Mouse (Mus musculus): ENCODE measurements around the gene Usp29. TPM values are rescaled to one million over a fixed set of nuclear protein-coding genes. Genes with fewer than 3 reads are reported as not detected.

The Usp29 gene
- 3.9 and 5.0 TPM in 2 replicates for polyA plus RNA-seq (2021; fragmentation: Nextera tagmentation)
- long read RNA-seq, experiment 1, partial matches to known transcripts = 2 of 23 reads
- long read RNA-seq, experiment 1, other reads (novel, unspliced or antisense) = 19 of 23 reads
- long read RNA-seq, experiment 2, partial matches to known transcripts = 1 of 22 reads
- long read RNA-seq, experiment 2, other reads (novel, unspliced or antisense) = 16 of 22 reads

DNA sequence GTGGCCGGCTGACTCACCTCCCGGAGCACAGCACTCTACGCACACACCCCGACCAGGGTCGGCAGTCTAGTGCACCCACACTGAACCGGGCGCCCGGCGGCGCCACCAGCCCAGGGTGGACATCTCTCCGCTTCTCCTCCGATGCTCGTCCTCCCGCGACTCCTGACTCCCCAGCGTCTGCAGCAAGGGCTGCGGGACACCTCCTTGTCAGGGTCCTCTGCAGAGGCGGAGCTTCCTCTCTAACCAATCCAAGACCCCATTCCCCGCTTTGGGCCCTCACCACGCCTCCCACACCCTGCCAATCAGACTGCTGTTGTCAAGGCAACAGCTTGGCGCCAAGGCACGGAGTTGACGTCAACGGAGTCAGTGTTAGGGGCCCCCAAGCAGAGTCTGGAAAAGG lies at the start of gene Usp29, which contains the start of gene Peg3:
Gene Usp29 (plus strand): TSS at position 338 of the 400 bp plus-strand sequence.
Gene Peg3 (minus strand): TSS at position 191 of the 400 bp plus-strand sequence.

GRCm38 (mm10) chr7:6696241-6697045 lies 33.9 kb upstream of the Usp29 start, which contains the start of gene Zim1:
Gene Zim1 (minus strand): TSS chr7:6696450.

GRCm38 (mm10) chr7:6995251-6995650 lies 264.9 kb downstream of the Usp29 start, which contains the start of gene Aurkc:
Gene Aurkc (plus strand): TSS chr7:6995300.

Other genes starting within 250 kb of the Usp29 start
- not detected in 2 replicates for gene Olfr5, start 243.6 kb upstream of the Usp29 start, polyA plus RNA-seq (2021; fragmentation: Nextera tagmentation)
- gene Olfr1347, start 230.8 kb upstream of the Usp29 start, polyA plus RNA-seq (2021; fragmentation: Nextera tagmentation) = not detected in 2 replicates
- gene Olfr1348, start 221.8 kb upstream of the Usp29 start, polyA plus RNA-seq (2021; fragmentation: Nextera tagmentation) = not detected in 2 replicates
- gene Olfr1349, start 207.6 kb upstream of the Usp29 start, polyA plus RNA-seq (2021; fragmentation: Nextera tagmentation) = not detected in 2 replicates
- gene Olfr1350, start 165.7 kb upstream of the Usp29 start, polyA plus RNA-seq (2021; fragmentation: Nextera tagmentation) = not detected in 2 replicates
- 0.65 and 0.99 TPM in 2 replicates for gene Zim1, start 34.1 kb upstream of the Usp29 start, polyA plus RNA-seq (2021; fragmentation: Nextera tagmentation)
- 25.9 and 31.8 TPM in 2 replicates for gene Peg3, start 147 bp upstream of the Usp29 start, polyA plus RNA-seq (2021; fragmentation: Nextera tagmentation)

All from left cerebral cortex, adult 6 months (tissue).